Mouse (Mus musculus) erythroblast, embryonic 14.5 days (primary cell): ENCODE results near the gene Rnf152.

ENCODE experiments used
- GATA1 ChIP-seq: IDR thresholded peaks from 2 replicates; pipeline ENCODE4 v1.6.1; 2012; ENCODE audit warnings: low read length, inconsistent platforms, mixed read lengths
- TAL1 ChIP-seq: IDR thresholded peaks from 3 replicates; pipeline ENCODE4 v1.6.1; 2012; ENCODE audit warnings: low read length, inconsistent platforms, mixed read lengths

DNA sequence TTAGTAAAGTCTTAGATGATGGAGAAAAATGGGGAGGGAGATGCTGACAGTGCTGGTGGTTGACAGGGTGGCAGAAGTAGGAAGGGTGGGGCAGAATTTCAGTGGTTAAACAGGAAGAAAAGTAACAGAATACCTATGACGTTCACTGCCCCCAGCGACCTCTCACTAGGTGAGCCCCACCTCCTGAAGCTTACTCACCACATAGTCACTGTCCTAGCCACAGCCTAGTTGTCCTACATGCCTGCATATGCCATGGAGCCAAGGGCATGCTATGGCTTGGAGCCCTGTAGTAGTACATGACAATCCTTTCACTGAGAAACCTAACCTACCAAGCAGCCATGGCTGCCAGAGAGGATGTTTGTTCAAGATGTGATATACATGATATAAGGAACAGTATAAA, 64.7 kb downstream of the Rnf152 start:
- TF ChIP-seq TAL1 (no peak), GATA1 (no peak)
